Mouse (Mus musculus) kidney, adult 2 months (tissue): ENCODE results near the gene Slamf9.

ENCODE experiments used
- CTCF ChIP-seq: fragments of 200-500 bp; conservative IDR thresholded peaks from 2 replicates; pipeline ENCODE4 v1.5.1; 2011; ENCODE audit warnings: low read depth, mild to moderate bottlenecking, control low read depth, low read length, moderate library complexity, mixed read lengths; ENCODE audit not compliant: insufficient read depth, insufficient read length
- POLR2A ChIP-seq: fragments of 200-500 bp; IDR thresholded peaks from one replicate; pipeline ENCODE4 v1.6.1; 2011; ENCODE audit warnings: low read depth, low read length, control low read depth

DNA sequence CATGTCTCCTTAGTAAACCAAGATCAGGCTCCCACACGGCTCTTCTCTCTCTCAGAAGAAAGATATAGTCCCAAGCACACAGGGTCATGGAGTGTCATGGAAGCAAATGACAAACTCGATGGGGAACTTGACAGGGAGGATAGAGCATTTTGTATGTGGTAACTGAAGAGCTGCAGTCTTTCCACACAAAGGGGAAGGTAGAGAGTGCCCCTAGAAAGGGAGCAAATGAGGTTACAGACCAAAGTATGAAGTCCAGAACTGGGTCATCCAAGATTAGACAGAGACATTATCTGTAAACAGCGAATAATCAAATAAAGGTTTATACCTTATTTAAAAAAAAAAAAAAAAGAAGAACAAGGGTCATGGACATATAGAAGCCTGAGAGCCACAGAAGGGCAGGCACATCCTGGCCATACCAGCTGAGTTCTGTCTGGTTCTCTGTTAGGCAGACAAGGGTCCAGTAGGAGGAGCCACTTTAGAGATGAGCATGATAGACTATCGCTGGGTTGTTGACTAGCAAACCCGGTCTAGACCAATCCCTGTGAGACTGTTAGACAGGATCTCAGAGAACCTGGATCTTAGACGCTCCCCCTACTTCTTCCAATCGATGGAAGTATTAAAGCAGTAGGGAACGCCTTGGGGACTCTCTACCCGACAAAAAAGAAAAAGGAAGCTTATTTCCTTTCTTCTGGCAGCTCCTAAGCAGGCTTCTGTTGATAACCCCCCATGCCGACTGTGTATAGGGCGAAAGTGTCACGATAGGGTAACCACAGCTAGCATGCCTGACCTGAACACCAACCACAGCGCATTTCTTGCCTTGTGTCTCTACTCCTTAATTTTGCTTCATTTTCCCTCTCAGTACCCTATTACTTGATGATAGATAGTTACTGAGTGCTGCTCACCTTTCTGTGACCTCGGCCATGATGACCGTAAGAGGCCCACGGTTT, 11.5 kb upstream of the Slamf9 start:
- TF ChIP-seq CTCF (no peak), POLR2A (no peak)
